Mouse (Mus musculus) heart, adult 2 months (tissue): ENCODE measurements around the gene Msgn1. TPM values are rescaled to one million over a fixed set of nuclear protein-coding genes. Genes with fewer than 3 reads are reported as not detected.

Experiments used
- DNase-seq, 2 experiments: peaks; one replicate each; pipeline ENCODE4 v3.0.0; 2021
- H3K27ac ChIP-seq: fragments of 200-600 bp; 2 replicates; pipeline ENCODE4 v1.8.1; 2022
- H3K27me3 ChIP-seq: fragments of 200-500 bp; 2 replicates; pipeline ENCODE4 v1.6.1; 2012; ENCODE audit warnings: mild to moderate bottlenecking, low read length, inconsistent platforms, mixed read lengths; ENCODE audit not compliant: control insufficient read depth, insufficient read depth
- H3K36me3 ChIP-seq: fragments of 200-500 bp; 2 replicates; pipeline ENCODE4 v1.6.1; 2012; ENCODE audit warnings: low read length, inconsistent platforms; ENCODE audit not compliant: control insufficient read depth, insufficient read depth
- H3K4me1 ChIP-seq: fragments of 200-500 bp; 2 replicates; pipeline ENCODE4 v1.6.1; 2011; ENCODE audit warnings: low read length; ENCODE audit not compliant: control insufficient read depth, insufficient read depth
- H3K4me3 ChIP-seq: fragments of 200-600 bp; 2 replicates; pipeline ENCODE4 v1.8.1; 2022
- H3K79me2 ChIP-seq: fragments of 200-500 bp; replicated peaks from 2 replicates; pipeline ENCODE4 v1.6.1; 2012; ENCODE audit warnings: mild to moderate bottlenecking, inconsistent platforms, low read length, moderate library complexity, mixed read lengths; ENCODE audit not compliant: control insufficient read depth, insufficient read depth
- H3K9ac ChIP-seq: fragments of 200-500 bp; 2 replicates; pipeline ENCODE4 v1.6.1; 2012; ENCODE audit warnings: low read depth, mild to moderate bottlenecking, control low read depth, inconsistent platforms, low read length, mixed read lengths
- CTCF ChIP-seq: fragments of 200-600 bp; IDR thresholded peaks from 2 replicates; pipeline ENCODE4 v1.8.1; 2022; ENCODE audit warnings: antibody characterized with exemption, mild to moderate bottlenecking, moderate library complexity
- EP300 ChIP-seq: fragments of 200-500 bp; IDR thresholded peaks from 2 replicates; pipeline ENCODE4 v1.6.1; 2011; ENCODE audit warnings: low read depth, low read length, control low read depth; ENCODE audit not compliant: insufficient read depth
- POLR2A ChIP-seq: fragments of 200-500 bp; IDR thresholded peaks from 2 replicates; pipeline ENCODE4 v1.6.1; 2011; ENCODE audit warnings: mild to moderate bottlenecking, low read depth, low read length, control low read depth; ENCODE audit not compliant: insufficient read depth
- WGBS: fragments of 180-500 bp; shearing (Covaris S2); methylation state at CpG from one replicate; pipeline ENCODE4 v1.1.7; 2018; 5-methylcytosine and 5-hydroxymethylcytosine counted together
- intact Hi-C: fragments of 180-260 bp; cut with DNase I; formaldehyde crosslinking; loops from one replicate; pipeline ENCODE4 v1.15.1; 2025
- polyA plus RNA-seq: library from polyadenylated mRNA; depleted of rRNA; stranded (reverse); fragments of >200 nt; gene quantifications from 2 replicates; pipeline ENCODE4 v1.2.3, GENCODE M21; 2012
- total RNA-seq, 2 experiments: library from RNA; stranded (reverse); gene quantifications; 2 replicates each; pipeline ENCODE4 v1.2.3; 2021

Gene Msgn1
- total and polyA plus RNA-seq, 3 experiments: not detected

- TF ChIP-seq POLR2A (no peak), EP300 (no peak), CTCF (no peak)
- no peaks in the 10 kb centered on the region for H3K27me3 ChIP-seq
- H3K79me2 ChIP-seq: no peaks in the 10 kb centered on the region
- H3K4me1 ChIP-seq: no peaks in the 10 kb centered on the region; the same call in 1 of the 2 replicates
- H3K36me3 ChIP-seq: no peaks in the 10 kb centered on the region
- WGBS: 89% methylated on average over 1 of the region's 1 CpGs
- no peak overlapping the region for H3K9ac ChIP-seq
- intact Hi-C loops: no loop called here
- no peak overlapping the region for H3K4me3 ChIP-seq
- no peak for DNase-seq
- H3K27ac ChIP-seq: no peak overlapping the region
Measured at GRCm38 (mm10) chr12:11226123-11226522, 17.4 kb upstream of the Msgn1 start.

- Histone ChIP-seq H3K9ac (no peak overlapping the region), H3K27me3 (no peaks in the 10 kb centered on the region), H3K4me1 (no peaks in the 10 kb centered on the region; the same call in 1 of the 2 replicates), H3K4me3 (no peak overlapping the region), H3K27ac (no peak overlapping the region), H3K79me2 (no peaks in the 10 kb centered on the region), H3K36me3 (no peaks in the 10 kb centered on the region)
- no peak for DNase-seq
- no peak for TF ChIP-seq CTCF
- no peak for TF ChIP-seq POLR2A
- TF ChIP-seq EP300: no peak
- intact Hi-C loops: no loop called here
- WGBS: 24% methylated on average over 5 of the region's 5 CpGs
Measured at GRCm38 (mm10) chr12:11224722-11225121, 15.9 kb upstream of the Msgn1 start.

DNA sequence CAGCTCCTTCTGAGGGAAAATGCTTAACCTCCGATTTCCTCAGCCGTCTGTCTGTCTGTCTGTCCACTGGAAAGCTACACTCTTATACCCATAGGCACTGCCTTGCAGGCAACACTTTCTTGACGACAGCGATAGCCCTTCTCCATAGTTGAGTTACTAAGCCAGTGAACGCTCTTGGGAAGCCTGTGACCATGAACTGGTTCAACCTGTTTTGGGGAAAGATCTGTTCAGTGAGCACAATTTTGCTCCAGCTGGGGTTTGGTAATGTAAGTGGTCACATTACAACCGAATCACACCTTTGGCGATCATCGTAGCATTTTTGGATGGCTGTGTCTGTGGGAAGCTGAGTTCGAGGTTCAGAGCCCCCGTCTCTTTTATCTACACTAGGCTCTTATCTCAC is 14.3 kb upstream of the Msgn1 start:
- WGBS: 75% methylated on average over 10 of the region's 10 CpGs
- no peaks in the 10 kb centered on the region; the same call in 1 of the 2 replicates for H3K4me1 ChIP-seq
- intact Hi-C loops: no loop called here
- no peaks in the 10 kb centered on the region for H3K79me2 ChIP-seq
- no peak overlapping the region for H3K9ac ChIP-seq
- H3K36me3 ChIP-seq: no peaks in the 10 kb centered on the region
- no peak for DNase-seq
- no peak overlapping the region for H3K27ac ChIP-seq
- H3K4me3 ChIP-seq: no peak overlapping the region
- TF ChIP-seq CTCF: no peak
- TF ChIP-seq POLR2A: no peak
- TF ChIP-seq EP300: no peak
- no peaks in the 10 kb centered on the region for H3K27me3 ChIP-seq

DNA sequence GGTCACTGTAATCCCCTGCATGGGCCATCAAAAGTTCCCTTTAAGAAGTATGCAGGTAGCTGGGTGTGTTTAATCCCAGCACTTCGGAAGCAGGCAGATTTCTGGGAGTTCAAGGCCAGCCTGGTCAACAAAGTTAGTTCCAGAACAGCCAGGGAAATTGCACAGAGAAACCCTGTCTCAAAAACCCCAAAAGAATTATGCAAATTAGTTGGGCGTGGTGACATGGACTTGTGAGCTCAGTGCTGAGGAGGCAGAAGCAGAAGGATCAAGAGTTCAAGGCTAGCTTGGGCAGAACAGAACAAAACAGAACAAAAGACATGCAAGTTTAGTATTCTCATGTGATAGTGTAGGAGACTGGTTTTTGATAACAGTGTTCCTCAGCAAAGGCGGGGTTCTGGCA is 13.8 kb upstream of the Msgn1 start:
- Histone ChIP-seq H3K4me1 (no peaks in the 10 kb centered on the region; the same call in 1 of the 2 replicates), H3K9ac (no peak overlapping the region), H3K27ac (no peak overlapping the region), H3K4me3 (no peak overlapping the region), H3K36me3 (no peaks in the 10 kb centered on the region), H3K27me3 (no peaks in the 10 kb centered on the region), H3K79me2 (no peaks in the 10 kb centered on the region)
- no peak for DNase-seq
- TF ChIP-seq POLR2A (no peak), EP300 (no peak), CTCF (no peak)
- intact Hi-C loops: no loop called here
- 80% methylated on average over 3 of the region's 3 CpGs for WGBS

GRCm38 (mm10) chr12:11221524-11222330 is 13.0 kb upstream of the Msgn1 start:
- intact Hi-C loops: no loop called here
- Histone ChIP-seq H3K9ac (no peak overlapping the region), H3K27ac (peak overlapping the region; percentile 66), H3K4me3 (peak overlapping the region; percentile 19; the same call in 1 of the 2 replicates), H3K36me3 (no peaks in the 10 kb centered on the region), H3K27me3 (no peaks in the 10 kb centered on the region), H3K4me1 (no peaks in the 10 kb centered on the region; the same call in 1 of the 2 replicates), H3K79me2 (no peaks in the 10 kb centered on the region)
- peak; percentile 36 for DNase-seq
- WGBS: 37% methylated on average over 20 of the region's 20 CpGs
- TF ChIP-seq POLR2A: no peak
- no peak for TF ChIP-seq EP300
- TF ChIP-seq CTCF: no peak

DNA sequence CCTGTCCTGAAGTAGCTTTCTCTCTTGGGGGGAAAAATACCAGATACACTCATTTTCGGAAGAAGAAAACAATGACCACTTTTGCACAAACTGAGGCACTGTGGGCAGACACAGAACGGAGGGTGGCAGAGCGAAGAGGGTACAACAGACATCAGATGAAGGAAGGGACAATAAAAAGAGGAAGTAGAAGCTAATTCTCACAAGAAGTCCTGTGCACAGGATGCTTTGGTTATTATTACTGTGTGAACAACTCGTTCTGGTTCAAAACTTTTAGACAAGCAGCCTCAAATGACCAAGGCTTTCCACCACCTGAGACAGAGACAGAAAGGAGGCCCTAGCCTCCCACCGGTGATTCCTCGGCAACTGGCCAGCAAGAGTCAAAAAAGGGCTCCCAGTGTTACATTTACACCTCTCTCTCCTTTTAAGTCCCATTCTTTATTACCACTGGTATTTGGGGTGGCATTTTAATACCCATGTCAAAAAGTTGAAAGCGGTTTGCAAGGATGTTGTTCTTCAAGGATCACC is 9.0 kb upstream of the Msgn1 start:
- H3K27me3 ChIP-seq: no peaks in the 10 kb centered on the region
- 76% methylated on average over 7 of the region's 7 CpGs for WGBS
- H3K4me3 ChIP-seq: no peak overlapping the region
- H3K36me3 ChIP-seq: no peaks in the 10 kb centered on the region
- no peak overlapping the region for H3K9ac ChIP-seq
- H3K4me1 ChIP-seq: no peaks in the 10 kb centered on the region; the same call in 1 of the 2 replicates
- TF ChIP-seq EP300: no peak
- no peak for TF ChIP-seq POLR2A
- intact Hi-C loops: no loop called here
- DNase-seq: no peak
- no peak overlapping the region for H3K27ac ChIP-seq
- no peaks in the 10 kb centered on the region for H3K79me2 ChIP-seq
